Mouse (Mus musculus): ENCODE data around the gene Hs3st3b1. TPM values are rescaled to one million over a fixed set of nuclear protein-coding genes. Genes with fewer than 3 reads are reported as not detected.

Hs3st3b1 gene
- polyA plus RNA-seq (2015; fragmentation: Nextera tagmentation; extraction: Ambion mirVana), result 33.4 and 34.0 TPM in 2 replicates

- under 1% methylated on average over 43 of the region's 43 CpGs for WGBS
- Histone ChIP-seq H3K27me3 (ENCODE audit: insufficient read depth, low read length) (peaks cover 57% of the 10 kb centered on the region), H3K4me3 (ENCODE audit: low read length) (peak within 1 kb of the TSS; percentile 56), H3K27ac (ENCODE audit: low read length) (peak within 1 kb of the TSS; percentile 51), H3K9me3 (ENCODE audit: low read length) (no peaks in the 10 kb centered on the region), H3K4me2 (replicated peaks; ENCODE audit: low read depth, low read length) (peak within 1 kb of the TSS; percentile 81), H3K4me1 (ENCODE audit: insufficient read depth, low read length) (peaks cover 60% of the 10 kb centered on the region), H3K36me3 (ENCODE audit: insufficient read depth, low read length) (no peaks in the 10 kb centered on the region), H3K9ac (replicated peaks; ENCODE audit: low read length) (peak within 1 kb of the TSS; percentile 71)
- ATAC-seq (ENCODE audit: low FRiP score, low TSS enrichment), result peak; percentile 93
Observed at GRCm38 (mm10) chr11:63922091-63922621, at the start of gene Hs3st3b1. Gene Hs3st3b1 (minus strand): TSS chr11:63922290.

DNA sequence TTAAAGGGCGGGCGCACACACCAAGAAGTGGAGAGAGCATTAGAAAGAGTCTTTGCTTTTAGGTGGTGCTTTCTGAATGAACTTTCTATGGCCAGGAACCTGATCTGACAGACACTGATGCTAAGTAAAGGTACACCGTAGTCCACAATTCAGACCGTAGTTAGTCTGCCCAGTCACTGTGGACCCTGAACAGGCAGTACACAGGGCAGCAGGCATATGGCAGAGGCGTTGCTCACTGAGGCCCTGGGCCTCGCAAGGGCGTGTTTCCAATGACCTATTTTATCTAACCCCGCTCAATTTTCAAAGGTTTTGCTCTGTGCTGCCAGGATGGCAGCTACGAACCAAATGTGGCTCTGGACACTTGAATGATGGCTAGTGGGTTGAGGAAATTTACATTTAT lies 49.4 kb upstream of the Hs3st3b1 start:
- Histone ChIP-seq H3K27ac (ENCODE audit: low read length) (no peak overlapping the region), H3K27me3 (ENCODE audit: insufficient read depth, low read length) (no peaks in the 10 kb centered on the region), H3K36me3 (ENCODE audit: insufficient read depth, low read length) (0 out of 2 replicates have a peak, but pooled peaks cover 6% of the 10 kb centered on the region), H3K4me1 (ENCODE audit: insufficient read depth, low read length) (peaks cover 21% of the 10 kb centered on the region; the same call in 1 of the 2 replicates), H3K4me3 (ENCODE audit: low read length) (no peak overlapping the region), H3K9ac (replicated peaks; ENCODE audit: low read length) (no peak overlapping the region), H3K4me2 (replicated peaks; ENCODE audit: low read depth, low read length) (no peak overlapping the region), H3K9me3 (ENCODE audit: low read length) (no peaks in the 10 kb centered on the region)
- no peak for ATAC-seq (ENCODE audit: low FRiP score, low TSS enrichment)
- 88% methylated on average over 9 of the region's 9 CpGs for whole genome bisulfite sequencing

GRCm38 (mm10) chr11:63970818-63971217 lies 48.7 kb upstream of the Hs3st3b1 start:
- no peak overlapping the region for H3K27ac ChIP-seq (ENCODE audit: low read length)
- H3K4me3 ChIP-seq (ENCODE audit: low read length), result no peak overlapping the region
- peaks cover 28% of the 10 kb centered on the region for H3K4me1 ChIP-seq (ENCODE audit: insufficient read depth, low read length)
- no peak overlapping the region for H3K4me2 ChIP-seq (replicated peaks; ENCODE audit: low read depth, low read length)
- 0 out of 2 replicates have a peak, but pooled peaks cover 2% of the 10 kb centered on the region for H3K36me3 ChIP-seq (ENCODE audit: insufficient read depth, low read length)
- WGBS, result 51% methylated on average over 6 of the region's 6 CpGs
- H3K9me3 ChIP-seq (ENCODE audit: low read length), result no peaks in the 10 kb centered on the region
- no peak overlapping the region for H3K9ac ChIP-seq (replicated peaks; ENCODE audit: low read length)
- no peaks in the 10 kb centered on the region for H3K27me3 ChIP-seq (ENCODE audit: insufficient read depth, low read length)
- peak; percentile 53; the same call in 1 of the 2 replicates for ATAC-seq (ENCODE audit: low FRiP score, low TSS enrichment)

- peaks cover 34% of the 10 kb centered on the region for H3K4me1 ChIP-seq (ENCODE audit: insufficient read depth, low read length)
- WGBS, result 53% methylated on average over 11 of the region's 11 CpGs
- no peak overlapping the region for H3K27ac ChIP-seq (ENCODE audit: low read length)
- H3K9me3 ChIP-seq (ENCODE audit: low read length), result no peaks in the 10 kb centered on the region
- no peaks in the 10 kb centered on the region for H3K27me3 ChIP-seq (ENCODE audit: insufficient read depth, low read length)
- no peaks in the 10 kb centered on the region for H3K36me3 ChIP-seq (ENCODE audit: insufficient read depth, low read length)
- H3K4me2 ChIP-seq (replicated peaks; ENCODE audit: low read depth, low read length), result no peak overlapping the region
- H3K9ac ChIP-seq (replicated peaks; ENCODE audit: low read length), result no peak overlapping the region
- ATAC-seq (ENCODE audit: low FRiP score, low TSS enrichment), result peak; percentile 33; the same call in 1 of the 2 replicates
- H3K4me3 ChIP-seq (ENCODE audit: low read length), result no peak overlapping the region
Observed at GRCm38 (mm10) chr11:63969205-63969910, 47.3 kb upstream of the Hs3st3b1 start.

DNA sequence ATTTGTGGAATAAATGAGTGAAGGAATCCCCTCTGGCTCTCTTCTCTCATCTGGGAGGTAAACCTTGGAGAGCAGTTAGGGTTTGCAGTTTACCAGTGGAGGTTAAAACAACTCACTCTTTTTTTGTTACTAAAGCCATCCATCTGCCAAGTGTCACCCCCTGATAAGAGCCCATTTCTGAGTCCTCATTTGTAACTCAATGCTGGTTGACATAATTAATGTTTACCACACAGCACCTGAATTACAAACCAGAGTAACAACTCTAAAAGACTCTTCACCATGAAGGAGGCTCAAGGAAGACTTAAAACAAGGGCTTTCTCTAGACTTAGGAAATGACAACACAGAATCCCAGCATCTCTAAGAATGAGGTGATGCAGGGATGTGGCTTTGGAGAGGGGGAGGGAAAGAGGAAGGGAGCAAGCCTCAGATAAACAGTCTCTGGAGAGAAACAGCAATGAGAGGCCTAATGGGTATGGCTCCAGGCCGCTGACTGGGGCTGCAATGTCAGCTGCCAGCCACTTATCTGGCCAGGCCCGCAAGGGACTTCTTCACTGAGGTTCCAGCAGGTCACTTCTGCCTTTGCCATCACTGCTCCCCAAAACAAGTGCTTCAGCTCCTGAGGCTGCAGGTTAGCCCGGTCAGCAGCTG lies 46.4 kb upstream of the Hs3st3b1 start:
- Histone ChIP-seq H3K9ac (replicated peaks; ENCODE audit: low read length) (no peak overlapping the region), H3K9me3 (ENCODE audit: low read length) (no peaks in the 10 kb centered on the region), H3K4me1 (ENCODE audit: insufficient read depth, low read length) (peaks cover 34% of the 10 kb centered on the region), H3K36me3 (ENCODE audit: insufficient read depth, low read length) (no peaks in the 10 kb centered on the region), H3K27me3 (ENCODE audit: insufficient read depth, low read length) (no peaks in the 10 kb centered on the region), H3K4me3 (ENCODE audit: low read length) (no peak overlapping the region), H3K4me2 (replicated peaks; ENCODE audit: low read depth, low read length) (no peak overlapping the region), H3K27ac (ENCODE audit: low read length) (no peak overlapping the region)
- ATAC-seq (ENCODE audit: low FRiP score, low TSS enrichment), result no peak
- 52% methylated on average over 3 of the region's 3 CpGs for WGBS

DNA sequence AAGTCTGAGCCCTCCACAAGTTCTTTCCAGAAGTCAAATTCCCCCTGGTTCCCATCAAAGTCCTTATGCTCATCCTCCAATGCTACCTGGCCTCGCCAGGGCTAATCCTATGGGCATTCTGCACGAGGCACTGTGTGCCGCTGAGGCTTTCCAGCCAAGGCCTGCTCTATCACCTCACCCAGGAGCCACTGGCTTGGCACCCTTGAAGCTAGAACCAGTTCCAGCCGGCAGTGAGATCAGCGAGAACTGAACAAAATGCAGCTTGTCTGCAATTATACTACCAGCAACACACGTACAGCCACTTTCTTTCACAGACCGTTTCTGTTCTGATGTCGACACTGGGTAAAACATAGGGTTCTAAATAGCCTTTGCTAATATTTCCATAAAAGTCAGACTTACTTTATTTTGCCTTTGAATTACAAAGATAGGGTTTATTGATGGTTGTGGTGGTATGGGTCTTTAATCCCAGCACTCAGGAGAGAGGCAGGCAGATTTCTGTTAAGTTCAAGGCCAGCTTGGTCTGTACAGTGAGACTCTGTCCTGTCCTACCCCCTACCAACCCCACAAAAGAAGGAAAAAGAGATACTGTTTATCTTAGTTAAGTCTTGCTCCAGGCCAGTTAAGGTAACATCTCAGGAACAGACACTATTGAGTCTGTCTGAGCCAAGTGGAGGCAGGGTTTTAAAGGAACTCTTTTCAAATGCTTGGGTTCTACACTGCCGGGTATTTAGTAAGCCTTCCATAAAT lies 45.7 kb upstream of the Hs3st3b1 start:
- Histone ChIP-seq H3K4me2 (replicated peaks; ENCODE audit: low read depth, low read length) (no peak overlapping the region), H3K9ac (replicated peaks; ENCODE audit: low read length) (no peak overlapping the region), H3K9me3 (ENCODE audit: low read length) (no peaks in the 10 kb centered on the region), H3K4me1 (ENCODE audit: insufficient read depth, low read length) (peaks cover 34% of the 10 kb centered on the region), H3K27ac (ENCODE audit: low read length) (no peak overlapping the region), H3K36me3 (ENCODE audit: insufficient read depth, low read length) (0 out of 2 replicates have a peak, but pooled peaks cover 3% of the 10 kb centered on the region), H3K27me3 (ENCODE audit: insufficient read depth, low read length) (no peaks in the 10 kb centered on the region), H3K4me3 (ENCODE audit: low read length) (no peak overlapping the region)
- WGBS, result 82% methylated on average over 9 of the region's 9 CpGs
- no peak for ATAC-seq (ENCODE audit: low FRiP score, low TSS enrichment)

DNA sequence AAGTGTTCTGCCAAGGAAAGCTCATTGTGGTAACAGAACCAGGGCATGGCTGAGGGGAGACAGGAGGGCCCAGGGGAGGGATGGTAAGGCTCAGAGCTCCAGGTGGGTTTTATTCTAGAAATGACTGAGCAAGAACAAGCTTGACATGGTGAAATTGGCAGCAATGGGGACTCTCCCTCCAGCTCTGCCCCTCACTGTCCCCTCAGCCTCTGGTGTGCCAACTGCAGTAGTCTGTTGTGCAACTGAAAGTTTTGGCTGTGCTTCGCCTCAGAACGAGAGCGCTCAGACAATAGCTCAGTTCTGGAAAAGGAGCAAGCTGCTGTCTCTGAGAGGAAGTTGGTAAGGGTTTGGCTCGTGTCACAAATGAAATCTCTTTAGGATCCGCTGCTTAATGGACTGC lies 43.3 kb upstream of the Hs3st3b1 start:
- Histone ChIP-seq H3K4me2 (replicated peaks; ENCODE audit: low read depth, low read length) (no peak overlapping the region), H3K4me3 (ENCODE audit: low read length) (no peak overlapping the region), H3K9ac (replicated peaks; ENCODE audit: low read length) (no peak overlapping the region), H3K9me3 (ENCODE audit: low read length) (no peaks in the 10 kb centered on the region), H3K4me1 (ENCODE audit: insufficient read depth, low read length) (peaks cover 26% of the 10 kb centered on the region), H3K36me3 (ENCODE audit: insufficient read depth, low read length) (0 out of 2 replicates have a peak, but pooled peaks cover 3% of the 10 kb centered on the region), H3K27me3 (ENCODE audit: insufficient read depth, low read length) (no peaks in the 10 kb centered on the region), H3K27ac (ENCODE audit: low read length) (no peak overlapping the region)
- WGBS, result 44% methylated on average over 5 of the region's 5 CpGs
- no peak for ATAC-seq (ENCODE audit: low FRiP score, low TSS enrichment)

- H3K4me1 ChIP-seq (ENCODE audit: insufficient read depth, low read length), result peaks cover 6% of the 10 kb centered on the region
- H3K36me3 ChIP-seq (ENCODE audit: insufficient read depth, low read length), result no peaks in the 10 kb centered on the region
- no peaks in the 10 kb centered on the region for H3K27me3 ChIP-seq (ENCODE audit: insufficient read depth, low read length)
- ATAC-seq (ENCODE audit: low FRiP score, low TSS enrichment), result no peak
- H3K4me3 ChIP-seq (ENCODE audit: low read length), result no peak overlapping the region
- no peaks in the 10 kb centered on the region for H3K9me3 ChIP-seq (ENCODE audit: low read length)
- 39% methylated on average over 4 of the region's 4 CpGs for WGBS
- no peak overlapping the region for H3K4me2 ChIP-seq (replicated peaks; ENCODE audit: low read depth, low read length)
- H3K9ac ChIP-seq (replicated peaks; ENCODE audit: low read length), result no peak overlapping the region
- H3K27ac ChIP-seq (ENCODE audit: low read length), result no peak overlapping the region
Observed at GRCm38 (mm10) chr11:63957207-63957606, 35.1 kb upstream of the Hs3st3b1 start.

GRCm38 (mm10) chr11:63956748-63957147 lies 34.7 kb upstream of the Hs3st3b1 start:
- Histone ChIP-seq H3K9ac (replicated peaks; ENCODE audit: low read length) (no peak overlapping the region), H3K36me3 (ENCODE audit: insufficient read depth, low read length) (no peaks in the 10 kb centered on the region), H3K4me3 (ENCODE audit: low read length) (no peak overlapping the region), H3K4me1 (ENCODE audit: insufficient read depth, low read length) (peaks cover 11% of the 10 kb centered on the region), H3K9me3 (ENCODE audit: low read length) (no peaks in the 10 kb centered on the region), H3K27ac (ENCODE audit: low read length) (no peak overlapping the region), H3K27me3 (ENCODE audit: insufficient read depth, low read length) (no peaks in the 10 kb centered on the region), H3K4me2 (replicated peaks; ENCODE audit: low read depth, low read length) (no peak overlapping the region)
- ATAC-seq (ENCODE audit: low FRiP score, low TSS enrichment), result 0 out of 2 replicates have a peak, but pooled peaks have one; percentile 10
- 39% methylated on average over 7 of the region's 7 CpGs for WGBS

Data from kidney, embryonic 16.5 days (tissue).